Mouse (Mus musculus) lung, embryonic 15.5 days (tissue): ENCODE data around the gene Mbnl2. TPM values are rescaled to one million over a fixed set of nuclear protein-coding genes. Genes with fewer than 3 reads are reported as not detected.

Source experiments
- ATAC-seq: fragments of 200-750 bp; cut with Nextera tagmentation; 2 replicates; pipeline ENCODE4 v1.8.0; 2017; ENCODE audit warnings: moderate number of reproducible peaks, borderline replicate concordance; ENCODE audit not compliant: low FRiP score, low TSS enrichment; ENCODE audit errors: extremely low read depth
- H3K27ac ChIP-seq: fragments of 300-500 bp; sonication (generic); 2 replicates; pipeline ENCODE4 v1.5.1; 2015; ENCODE audit warnings: moderate library complexity, mild to moderate bottlenecking, inconsistent platforms
- H3K27me3 ChIP-seq: fragments of 300-500 bp; sonication (generic); 2 replicates; pipeline ENCODE4 v1.6.1; 2015; ENCODE audit warnings: inconsistent platforms
- H3K36me3 ChIP-seq: fragments of 300-500 bp; sonication (generic); 2 replicates; pipeline ENCODE4 v1.6.1; 2015; ENCODE audit warnings: inconsistent platforms
- H3K4me1 ChIP-seq: fragments of 300-500 bp; sonication (generic); 2 replicates; pipeline ENCODE4 v1.6.1; 2015; ENCODE audit warnings: inconsistent platforms
- H3K4me2 ChIP-seq: fragments of 300-500 bp; sonication (generic); 2 replicates; pipeline ENCODE4 v1.6.1; 2015; ENCODE audit warnings: inconsistent platforms, mild to moderate bottlenecking, moderate library complexity
- H3K4me3 ChIP-seq: fragments of 300-500 bp; sonication (generic); 2 replicates; pipeline ENCODE4 v1.5.1; 2015; ENCODE audit warnings: mild to moderate bottlenecking, inconsistent platforms
- H3K9ac ChIP-seq: fragments of 300-500 bp; sonication (generic); 2 replicates; pipeline ENCODE4 v1.6.1; 2015; ENCODE audit warnings: inconsistent platforms
- H3K9me3 ChIP-seq: fragments of 300-500 bp; sonication (generic); 2 replicates; pipeline ENCODE4 v1.6.1; 2016; ENCODE audit warnings: inconsistent platforms
- WGBS: fragments of 180-500 bp; shearing (Covaris S2); methylation state at CpG from one replicate; pipeline ENCODE4 v1.1.7; 2015; 5-methylcytosine and 5-hydroxymethylcytosine counted together
- polyA plus RNA-seq: library from polyadenylated mRNA; unstranded; fragments of >200 nt; fragmentation: Nextera tagmentation; extraction: Ambion mirVana; gene quantifications from 2 replicates; pipeline ENCODE4 v1.2.1, GENCODE M21; 2015

Mbnl2 gene
- polyA plus RNA-seq, 1 experiment from 2014 or later: 141 TPM

DNA sequence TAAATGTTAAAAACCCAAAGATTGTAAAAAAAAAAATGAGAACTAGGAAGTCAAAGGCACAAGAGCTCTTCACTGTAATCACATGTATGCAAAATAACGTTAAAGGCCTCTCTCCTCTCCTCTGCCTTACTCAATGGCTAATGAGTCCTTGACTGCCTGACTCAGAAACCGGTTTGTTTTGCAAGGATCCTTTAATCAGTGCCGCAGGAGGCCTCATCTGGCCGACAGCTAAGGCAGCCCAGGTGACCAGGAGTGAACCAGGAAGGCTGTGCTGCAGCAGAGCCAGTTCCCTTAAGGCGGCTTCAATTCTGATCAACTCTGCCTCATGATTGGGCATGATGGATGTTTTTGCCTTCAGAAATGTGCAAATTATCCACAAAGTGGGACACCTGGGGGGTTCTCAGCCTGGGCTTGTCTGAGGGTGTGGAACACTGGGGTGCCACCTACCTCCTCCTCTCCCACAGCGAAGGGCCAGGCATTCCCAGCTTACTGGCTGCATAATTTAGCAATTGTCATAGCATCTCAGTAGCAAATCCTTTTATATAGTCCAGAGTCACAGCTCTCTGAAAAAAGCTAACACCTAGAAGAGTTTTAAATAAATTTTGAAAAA, 43.0 kb downstream of the Mbnl2 start:
- H3K9me3 ChIP-seq: no peaks in the 10 kb centered on the region
- H3K4me3 ChIP-seq: no peak overlapping the region
- no peak overlapping the region for H3K9ac ChIP-seq
- H3K36me3 ChIP-seq: peaks cover 3% of the 10 kb centered on the region; the same call in 1 of the 2 replicates
- peaks cover 78% of the 10 kb centered on the region for H3K4me1 ChIP-seq
- no peak overlapping the region for H3K4me2 ChIP-seq
- no peaks in the 10 kb centered on the region for H3K27me3 ChIP-seq
- ATAC-seq: peak; percentile 25; the same call in 1 of the 2 replicates
- 39% methylated on average over 6 of the region's 6 CpGs for WGBS
- H3K27ac ChIP-seq: peak overlapping the region; percentile 64

DNA sequence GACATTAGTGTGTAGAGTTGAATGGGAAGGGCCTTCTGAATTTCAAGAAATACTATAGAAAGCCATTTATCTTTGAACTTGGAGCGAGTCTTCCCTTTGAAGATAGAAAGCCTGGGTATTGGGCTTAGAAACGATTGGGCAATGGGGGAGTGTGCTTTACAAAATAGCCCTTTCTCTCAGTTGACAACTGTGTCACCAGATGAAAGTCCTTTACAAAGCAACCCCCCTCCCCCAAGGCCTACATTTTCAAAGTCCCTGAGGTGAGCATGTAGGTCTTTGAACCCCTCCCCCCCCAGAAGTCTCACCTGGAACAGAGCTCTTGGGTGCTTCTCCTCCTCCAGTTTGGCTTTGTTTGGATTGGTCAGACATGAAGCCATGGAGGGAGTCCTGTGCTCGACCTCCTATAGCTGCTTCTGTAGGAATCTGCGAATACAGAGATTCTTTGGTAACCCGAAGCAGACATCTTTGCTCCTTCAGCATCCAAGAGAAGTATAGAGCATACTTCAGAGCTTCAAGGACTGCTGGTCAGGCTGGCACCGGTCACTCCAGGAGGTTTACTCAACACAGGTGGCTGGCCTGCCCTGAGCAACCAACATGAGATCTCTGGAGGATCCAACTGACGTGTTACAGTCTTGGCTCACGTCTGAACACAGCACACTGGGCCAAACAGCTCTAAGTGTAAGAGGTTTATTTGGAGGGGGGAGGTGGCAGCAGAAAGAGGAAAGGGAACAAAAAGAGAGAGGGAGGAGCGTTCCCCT, 43.7 kb downstream of the Mbnl2 start:
- Histone ChIP-seq H3K27me3 (no peaks in the 10 kb centered on the region), H3K4me3 (no peak overlapping the region), H3K9ac (no peak overlapping the region), H3K4me2 (no peak overlapping the region), H3K9me3 (no peaks in the 10 kb centered on the region), H3K36me3 (peaks cover 3% of the 10 kb centered on the region; the same call in 1 of the 2 replicates), H3K4me1 (peaks cover 77% of the 10 kb centered on the region), H3K27ac (peak overlapping the region; percentile 58; the same call in 1 of the 2 replicates)
- WGBS: 55% methylated on average over 9 of the region's 9 CpGs
- peak; percentile 52; the same call in 1 of the 2 replicates for ATAC-seq

DNA sequence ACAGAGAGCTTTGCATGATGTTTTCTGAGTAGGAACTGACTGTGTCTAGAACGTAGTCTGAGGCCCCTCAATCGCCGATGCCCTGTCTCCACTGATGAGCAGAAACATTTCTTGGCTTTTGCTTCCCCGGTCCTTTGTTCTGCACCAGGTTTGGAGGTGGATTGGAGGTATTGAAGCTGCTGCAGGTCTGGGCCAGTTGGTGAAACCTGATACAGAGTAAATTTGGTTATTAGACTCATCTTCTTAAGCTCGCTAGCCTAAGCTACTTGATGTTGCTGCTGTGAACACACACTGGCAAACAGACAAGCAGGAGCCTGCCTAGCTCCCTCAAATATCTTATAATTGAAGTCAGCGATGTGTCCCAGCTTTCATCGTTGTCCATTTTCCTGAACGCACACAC, 46.6 kb downstream of the Mbnl2 start:
- no peaks in the 10 kb centered on the region for H3K27me3 ChIP-seq
- peaks cover 64% of the 10 kb centered on the region for H3K4me1 ChIP-seq
- WGBS: 78% methylated on average over 8 of the region's 8 CpGs
- no peaks in the 10 kb centered on the region for H3K9me3 ChIP-seq
- no peak overlapping the region for H3K4me3 ChIP-seq
- peaks cover 9% of the 10 kb centered on the region; the same call in 1 of the 2 replicates for H3K36me3 ChIP-seq
- no peak overlapping the region for H3K27ac ChIP-seq
- H3K4me2 ChIP-seq: no peak overlapping the region
- ATAC-seq: no peak
- no peak overlapping the region for H3K9ac ChIP-seq

DNA sequence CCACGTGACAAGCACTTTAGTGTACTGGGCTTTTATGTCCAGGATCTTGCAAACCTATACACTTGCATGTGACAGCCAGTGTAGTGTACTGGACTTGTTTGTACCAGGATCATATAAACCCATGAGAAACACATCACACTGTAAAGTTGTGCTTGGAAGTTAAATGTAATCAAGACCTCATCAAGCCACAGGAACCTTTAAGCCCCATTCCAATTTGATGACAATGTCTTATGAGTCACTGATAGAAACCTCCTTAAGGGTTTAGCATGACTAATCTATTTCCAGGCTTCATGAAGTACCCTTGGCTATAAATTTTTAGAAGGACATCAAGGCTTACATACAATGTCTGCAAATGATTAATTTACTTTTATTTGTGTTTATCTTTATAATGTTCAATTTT, 47.6 kb downstream of the Mbnl2 start:
- 50% methylated on average over 1 of the region's 1 CpGs for WGBS
- H3K27me3 ChIP-seq: no peaks in the 10 kb centered on the region
- peaks cover 9% of the 10 kb centered on the region; the same call in 1 of the 2 replicates for H3K36me3 ChIP-seq
- H3K9ac ChIP-seq: no peak overlapping the region
- H3K4me2 ChIP-seq: no peak overlapping the region
- no peak overlapping the region for H3K4me3 ChIP-seq
- ATAC-seq: no peak
- no peak overlapping the region for H3K27ac ChIP-seq
- H3K4me1 ChIP-seq: peaks cover 60% of the 10 kb centered on the region
- H3K9me3 ChIP-seq: no peaks in the 10 kb centered on the region

DNA sequence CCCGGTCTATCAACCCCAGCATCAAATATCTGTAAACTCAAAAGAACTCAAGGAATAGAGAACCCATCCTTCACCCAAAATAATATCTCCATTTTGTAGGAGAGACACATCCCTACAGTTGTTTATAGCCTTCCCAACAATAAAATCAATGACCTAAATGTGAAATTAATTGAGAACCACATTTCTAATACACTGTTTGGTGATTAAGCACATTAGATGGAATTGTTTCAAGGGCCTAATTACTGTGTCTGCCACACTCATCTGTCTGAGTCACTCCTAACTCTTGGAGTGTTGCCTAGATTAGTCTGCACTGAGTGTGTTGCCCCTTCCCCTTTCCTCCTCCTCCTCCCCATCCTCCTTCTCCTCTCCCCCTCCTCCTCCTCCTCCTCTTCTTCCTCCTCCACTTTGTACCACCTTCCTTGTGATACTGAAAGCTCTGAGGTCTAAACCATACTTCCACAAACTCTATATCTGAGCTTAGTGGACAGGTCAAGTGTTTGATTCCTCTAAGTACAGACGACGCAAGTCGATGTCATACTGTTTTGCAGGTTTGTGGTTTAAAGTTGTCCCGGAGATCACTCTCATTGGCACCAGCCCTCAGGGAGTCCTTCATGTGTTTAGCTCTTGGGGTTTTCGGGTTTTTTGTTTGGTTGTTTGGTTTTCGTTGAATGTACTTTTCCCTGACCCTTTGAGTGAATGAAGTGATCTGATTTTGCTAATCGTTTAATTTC, 48.8 kb downstream of the Mbnl2 start:
- peaks cover 49% of the 10 kb centered on the region for H3K4me1 ChIP-seq
- no peak overlapping the region for H3K4me3 ChIP-seq
- H3K36me3 ChIP-seq: peaks cover 9% of the 10 kb centered on the region; the same call in 1 of the 2 replicates
- WGBS: 81% methylated on average over 8 of the region's 8 CpGs
- H3K4me2 ChIP-seq: no peak overlapping the region
- H3K9ac ChIP-seq: no peak overlapping the region
- no peaks in the 10 kb centered on the region for H3K9me3 ChIP-seq
- no peaks in the 10 kb centered on the region for H3K27me3 ChIP-seq
- ATAC-seq: no peak
- H3K27ac ChIP-seq: no peak overlapping the region

DNA sequence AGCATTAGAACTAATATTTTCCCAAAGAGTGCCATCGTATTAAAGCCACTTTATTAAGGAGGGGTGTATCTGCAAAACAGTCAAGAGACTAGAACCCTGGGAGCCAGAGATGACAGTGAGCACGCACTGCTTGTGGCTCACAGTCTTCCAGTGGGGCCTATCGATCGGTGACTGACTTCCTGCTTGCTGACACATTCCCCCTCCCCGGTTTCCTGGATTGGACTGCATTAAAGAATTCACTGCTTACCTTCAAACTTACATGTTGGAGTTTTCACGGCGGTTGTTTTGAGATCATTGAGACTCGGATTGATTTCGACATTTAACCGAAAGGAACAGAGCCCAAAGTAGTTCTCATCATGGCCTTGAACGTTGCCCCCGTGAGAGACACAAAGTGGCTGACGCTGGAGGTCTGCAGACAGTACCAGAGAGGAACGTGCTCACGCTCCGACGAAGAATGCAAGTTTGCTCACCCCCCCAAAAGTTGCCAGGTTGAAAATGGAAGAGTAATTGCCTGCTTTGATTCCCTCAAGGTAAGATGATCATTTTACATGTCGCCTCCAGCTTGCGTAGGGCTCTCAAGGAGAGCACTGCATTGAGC, 49.5 kb downstream of the Mbnl2 start:
- no peak for ATAC-seq
- WGBS: 81% methylated on average over 19 of the region's 19 CpGs
- H3K4me2 ChIP-seq: no peak overlapping the region
- no peaks in the 10 kb centered on the region for H3K9me3 ChIP-seq
- H3K4me1 ChIP-seq: peaks cover 42% of the 10 kb centered on the region; the same call in 1 of the 2 replicates
- no peak overlapping the region for H3K27ac ChIP-seq
- H3K4me3 ChIP-seq: no peak overlapping the region
- peaks cover 9% of the 10 kb centered on the region; the same call in 1 of the 2 replicates for H3K36me3 ChIP-seq
- H3K27me3 ChIP-seq: no peaks in the 10 kb centered on the region
- H3K9ac ChIP-seq: no peak overlapping the region

DNA sequence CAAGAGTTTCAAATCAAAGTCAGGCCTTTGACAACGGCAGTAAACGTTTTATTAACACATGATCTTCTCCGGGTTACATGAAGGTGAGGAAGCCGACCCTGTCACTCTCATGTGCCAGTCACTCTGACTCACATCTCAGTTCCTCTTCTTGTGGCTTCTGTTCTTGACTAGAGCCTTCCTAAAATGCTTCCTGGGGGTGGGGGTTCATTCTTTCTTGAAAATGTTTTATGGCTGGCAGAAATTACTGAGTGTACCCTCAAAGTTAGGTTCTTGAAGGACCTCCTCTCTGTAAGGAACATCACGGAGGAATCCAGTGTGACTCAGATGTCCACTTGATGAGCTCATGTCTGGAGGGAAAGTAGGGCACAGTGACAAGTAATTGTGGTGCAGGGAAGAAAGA, 50.2 kb downstream of the Mbnl2 start:
- Histone ChIP-seq H3K27me3 (no peaks in the 10 kb centered on the region), H3K4me2 (no peak overlapping the region), H3K9me3 (no peaks in the 10 kb centered on the region), H3K4me1 (peaks cover 35% of the 10 kb centered on the region; the same call in 1 of the 2 replicates), H3K9ac (no peak overlapping the region), H3K4me3 (no peak overlapping the region), H3K36me3 (peaks cover 9% of the 10 kb centered on the region; the same call in 1 of the 2 replicates), H3K27ac (no peak overlapping the region)
- ATAC-seq: no peak
- 58% methylated on average over 5 of the region's 5 CpGs for WGBS

DNA sequence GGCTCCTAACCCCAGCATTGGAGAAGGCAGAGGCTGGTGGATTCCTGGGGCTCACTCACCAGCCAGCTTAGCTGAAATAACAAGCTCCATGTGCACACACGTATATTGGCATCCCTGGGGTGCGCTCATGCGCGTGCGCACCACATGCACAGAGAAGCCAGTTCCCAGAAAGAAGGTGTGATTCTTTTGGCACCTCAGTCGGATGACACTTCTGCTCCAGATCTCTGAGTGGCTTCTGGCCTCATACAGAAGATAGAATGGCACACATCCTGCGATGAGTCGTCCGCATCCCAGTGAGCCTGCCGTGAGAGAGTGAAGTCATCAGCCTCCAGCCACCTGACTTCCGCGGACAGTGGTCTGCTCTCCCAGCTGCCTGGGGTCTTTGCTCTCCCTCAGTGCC, 55.0 kb downstream of the Mbnl2 start:
- H3K4me1 ChIP-seq: peaks cover 20% of the 10 kb centered on the region; the same call in 1 of the 2 replicates
- no peak overlapping the region for H3K27ac ChIP-seq

DNA sequence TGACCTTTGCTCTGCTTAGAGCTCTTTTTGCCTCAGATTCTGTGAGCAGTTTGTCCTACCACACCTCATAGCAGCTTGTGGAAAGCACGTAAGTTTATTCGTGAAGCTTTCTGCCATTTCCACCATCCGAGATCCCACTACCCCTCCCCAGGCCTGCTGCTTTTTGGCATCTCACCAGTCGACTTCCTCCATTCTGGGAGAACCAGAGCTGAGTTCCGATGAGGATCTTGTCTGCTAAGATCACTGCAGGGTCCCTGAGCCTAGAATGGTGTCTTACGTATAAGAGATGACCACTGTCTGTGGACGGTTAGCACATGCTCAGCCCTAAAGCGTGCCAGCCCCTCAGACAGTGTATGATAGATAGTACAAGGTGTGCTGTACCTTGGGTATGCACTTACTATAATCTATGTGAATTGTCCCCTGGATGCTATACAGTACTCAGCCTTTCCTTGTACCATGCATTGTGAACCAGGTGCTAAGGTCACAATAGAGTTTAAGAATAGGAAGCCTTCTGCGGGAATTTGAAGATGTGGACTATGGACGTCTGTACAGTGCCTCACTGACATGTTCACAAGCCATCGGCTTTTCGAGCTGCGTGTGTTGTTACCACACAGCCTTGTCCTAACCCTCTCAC, 55.5 kb downstream of the Mbnl2 start:
- H3K27ac ChIP-seq: no peak overlapping the region
- 0 out of 2 replicates have a peak, but pooled peaks have one; percentile 24 for ATAC-seq
- no peak overlapping the region for H3K9ac ChIP-seq

More for the DNA sequence above, 55.0 kb downstream of the Mbnl2 start:
- Histone ChIP-seq H3K4me3 (no peak overlapping the region), H3K36me3 (peaks cover 3% of the 10 kb centered on the region; the same call in 1 of the 2 replicates), H3K4me2 (no peak overlapping the region), H3K9me3 (no peaks in the 10 kb centered on the region), H3K9ac (no peak overlapping the region), H3K27me3 (no peaks in the 10 kb centered on the region)
- 74% methylated on average over 12 of the region's 12 CpGs for WGBS
- no peak for ATAC-seq

DNA sequence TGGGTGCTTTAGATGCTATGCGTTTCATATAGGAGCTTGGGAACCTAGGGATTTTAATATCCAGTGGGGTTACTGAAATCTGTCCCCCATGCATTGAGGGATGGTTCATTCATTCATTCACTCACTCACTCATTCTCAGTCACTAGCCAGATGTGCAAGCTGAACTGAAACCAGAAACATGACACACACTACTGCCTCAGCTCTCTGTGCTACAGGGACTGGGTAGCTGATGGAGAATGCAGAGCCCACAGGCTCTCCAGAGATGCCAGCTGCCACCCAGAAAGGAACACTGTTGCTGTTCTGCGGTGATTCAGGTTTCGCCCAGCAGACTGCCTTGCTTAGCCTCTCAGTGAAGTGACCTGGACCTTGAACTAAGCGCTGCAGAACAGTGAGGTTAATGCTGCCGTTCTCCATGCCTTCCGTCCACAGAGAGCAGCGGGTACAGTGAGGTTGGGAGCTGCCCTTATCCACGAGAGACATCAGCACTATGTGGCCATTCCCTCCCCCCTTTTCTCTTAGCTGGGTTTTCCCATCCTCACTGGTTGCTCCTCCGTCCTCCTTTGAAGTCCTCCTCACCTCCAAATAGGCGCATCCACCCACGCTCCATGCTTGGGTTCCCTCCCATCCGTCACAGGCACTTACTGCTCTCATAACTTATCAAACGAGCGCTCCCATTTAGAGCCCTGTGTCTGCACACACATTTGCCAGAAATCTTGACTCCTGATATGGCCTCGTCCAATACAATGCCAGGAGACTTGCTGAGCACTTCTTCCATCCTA, 58.2 kb downstream of the Mbnl2 start:
- no peak for ATAC-seq
- H3K9ac ChIP-seq: no peak overlapping the region
- H3K27me3 ChIP-seq: no peaks in the 10 kb centered on the region
- no peak overlapping the region for H3K4me2 ChIP-seq
- no peaks in the 10 kb centered on the region; the same call in 1 of the 2 replicates for H3K36me3 ChIP-seq
- H3K9me3 ChIP-seq: no peaks in the 10 kb centered on the region
- no peak overlapping the region for H3K4me3 ChIP-seq
- no peak overlapping the region for H3K27ac ChIP-seq
- peaks cover 41% of the 10 kb centered on the region for H3K4me1 ChIP-seq
- WGBS: 74% methylated on average over 15 of the region's 15 CpGs

More for the DNA sequence above, 55.5 kb downstream of the Mbnl2 start:
- WGBS: 72% methylated on average over 13 of the region's 13 CpGs
- no peak overlapping the region for H3K4me3 ChIP-seq
- no peak overlapping the region for H3K4me2 ChIP-seq
- no peaks in the 10 kb centered on the region for H3K9me3 ChIP-seq
- peaks cover 3% of the 10 kb centered on the region; the same call in 1 of the 2 replicates for H3K36me3 ChIP-seq
- H3K27me3 ChIP-seq: no peaks in the 10 kb centered on the region
- peaks cover 22% of the 10 kb centered on the region for H3K4me1 ChIP-seq
